Mouse (Mus musculus) lung, postnatal 0 days (tissue): ENCODE measurements at regions not wholly inside any gene's neighbourhood (a gene's known extent, or its start where the extent isn't known, plus 50 kb on each side); places are given as distances from the start of the nearest gene placed in this dataset.
"Not testable (repeated sequence)": the region's sequence is repeated elsewhere in the genome, so short reads cannot be mapped to it uniquely, and the experiment has no call there.

Source experiments
- CTCF ChIP-seq: IDR thresholded peaks from 2 replicates; pipeline ENCODE4 v1.5.1; 2016; ENCODE audit warnings: antibody characterized with exemption, mild to moderate bottlenecking
- EP300 ChIP-seq: IDR thresholded peaks from 2 replicates; pipeline ENCODE4 v1.6.1; 2016; ENCODE audit warnings: antibody characterized with exemption, mild to moderate bottlenecking, control low read depth

DNA sequence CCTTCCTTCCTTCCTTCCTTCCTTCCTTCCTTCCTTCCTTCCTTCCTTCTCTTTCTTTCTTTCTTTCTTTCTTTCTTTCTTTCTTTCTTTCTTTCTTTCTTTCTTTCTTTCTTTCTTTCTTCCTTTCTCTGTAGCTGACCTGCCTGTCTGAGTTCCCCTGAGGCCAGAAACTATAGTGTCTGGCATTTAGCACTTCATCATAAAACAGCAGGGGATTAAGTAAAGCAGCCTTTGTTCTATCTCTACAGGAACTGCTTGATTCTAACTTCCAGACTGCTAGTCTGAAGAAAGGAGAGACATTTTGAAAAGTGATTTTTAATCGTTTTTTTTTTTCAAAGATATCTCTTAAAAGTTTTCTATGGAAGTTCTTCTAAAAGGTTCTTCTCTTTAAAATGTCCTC lies 653.4 kb downstream of the Lrriq3 start:
- TF ChIP-seq CTCF, EP300: not testable (repeated sequence)
